In genomic region chr3:127131048-127131447, GRCm38 (mm10) we compare ENCODE assay signal across 18 mouse cellular contexts.
"Had no signal": no experiment of that assay in that cellular context is flagged by ENCODE, and none has a peak within 500 bp of the region (broad histone marks: within the 10 kb centered on the region; RNA-seq: fewer than 3 reads in every experiment).

No protein-coding gene starts in this region.

- H3K9ac ChIP-seq: intestine, embryonic 15.5 days; limb, embryonic 15.5 days; liver, embryonic 14.5 days; liver, postnatal 0 days; lung, embryonic 14.5 days; midbrain, embryonic 12.5 days; midbrain, embryonic 15.5 days; neural tube, embryonic 12.5 days; neural tube, embryonic 15.5 days had no signal

- H3K27me3 ChIP-seq: intestine, embryonic 15.5 days; limb, embryonic 15.5 days; midbrain, embryonic 12.5 days; midbrain, embryonic 15.5 days; neural tube, embryonic 12.5 days; neural tube, embryonic 15.5 days had no signal

- ATAC-seq: intestine, embryonic 15.5 days; liver, postnatal 0 days; lung, postnatal 0 days; midbrain, embryonic 15.5 days had no signal

- H3K4me2 ChIP-seq: intestine, embryonic 15.5 days; limb, embryonic 15.5 days; liver, embryonic 11.5 days; lung, embryonic 14.5 days; midbrain, embryonic 12.5 days; midbrain, embryonic 15.5 days; neural tube, embryonic 12.5 days; neural tube, embryonic 15.5 days had no signal

- H3K4me1 ChIP-seq: limb, embryonic 15.5 days had no signal

- H3K27ac ChIP-seq: intestine, embryonic 15.5 days; kidney, postnatal 0 days; limb, embryonic 15.5 days; liver, embryonic 14.5 days; macrophage; midbrain, embryonic 12.5 days; midbrain, embryonic 15.5 days; neural tube, embryonic 12.5 days; neural tube, embryonic 15.5 days had no signal

- H3K9me3 ChIP-seq: intestine, embryonic 15.5 days; limb, embryonic 15.5 days; midbrain, embryonic 12.5 days; midbrain, embryonic 15.5 days; neural tube, embryonic 12.5 days; neural tube, embryonic 15.5 days had no signal

- H3K36me3 ChIP-seq: intestine, embryonic 15.5 days; limb, embryonic 15.5 days; midbrain, embryonic 12.5 days; midbrain, embryonic 15.5 days; neural tube, embryonic 12.5 days; neural tube, embryonic 15.5 days had no signal

- H3K4me3 ChIP-seq: intestine, embryonic 15.5 days; left cerebral cortex, adult 2 months; limb, embryonic 15.5 days; midbrain, embryonic 12.5 days; midbrain, embryonic 15.5 days; neural tube, embryonic 12.5 days; neural tube, embryonic 15.5 days had no signal

- DNase-seq: layer of hippocampus, postnatal 36 days; left cerebral cortex, postnatal 4 days; liver, postnatal 0 days; lung, embryonic 14.5 days; thymus, adult 18-20 months; thymus, postnatal 36 days had no signal
